Mouse (Mus musculus) stomach, embryonic 16.5 days (tissue): ENCODE measurements around the gene Med12l. TPM values are rescaled to one million over a fixed set of nuclear protein-coding genes. Genes with fewer than 3 reads are reported as not detected.
"Not testable (repeated sequence)": the region's sequence is repeated elsewhere in the genome, so short reads cannot be mapped to it uniquely, and the experiment has no call there.

Experiments
- ATAC-seq: fragments of 200-750 bp; cut with Nextera tagmentation; 2 replicates; pipeline ENCODE4 v1.8.0; 2017; ENCODE audit warnings: moderate number of reproducible peaks, moderate TSS enrichment; ENCODE audit not compliant: insufficient read depth, low FRiP score
- H3K27ac ChIP-seq: fragments of 300-500 bp; sonication (generic); 2 replicates; pipeline ENCODE4 v1.5.1; 2014; ENCODE audit warnings: low read length
- H3K27me3 ChIP-seq: fragments of 300-500 bp; sonication (generic); 2 replicates; pipeline ENCODE4 v1.6.1; 2014; ENCODE audit warnings: low read length, control low read depth, mixed read lengths; ENCODE audit not compliant: control insufficient read depth, insufficient read depth
- H3K36me3 ChIP-seq: fragments of 300-500 bp; sonication (generic); 2 replicates; pipeline ENCODE4 v1.6.1; 2014; ENCODE audit warnings: low read length; ENCODE audit not compliant: control insufficient read depth, insufficient read depth
- H3K4me1 ChIP-seq: fragments of 300-500 bp; sonication (generic); 2 replicates; pipeline ENCODE4 v1.6.1; 2014; ENCODE audit warnings: low read length, control low read depth, mixed read lengths; ENCODE audit not compliant: control insufficient read depth, insufficient read depth
- H3K4me2 ChIP-seq: fragments of 300-500 bp; sonication (generic); 2 replicates; pipeline ENCODE4 v1.6.1; 2014; ENCODE audit warnings: low read depth, low read length, mixed read lengths
- H3K4me3 ChIP-seq: fragments of 300-500 bp; sonication (generic); replicated peaks from 2 replicates; pipeline ENCODE4 v1.5.1; 2014; ENCODE audit warnings: mild to moderate bottlenecking, low read length
- H3K9ac ChIP-seq: fragments of 300-500 bp; sonication (generic); 2 replicates; pipeline ENCODE4 v1.6.1; 2014; ENCODE audit warnings: low read length
- H3K9me3 ChIP-seq: fragments of 300-500 bp; sonication (generic); replicated peaks from 2 replicates; pipeline ENCODE4 v1.6.1; 2016; ENCODE audit warnings: low read length, control low read depth; ENCODE audit not compliant: control insufficient read depth
- WGBS: fragments of 180-500 bp; shearing (Covaris S2); extraction: QIAGEN DNeasy Blood & Tissue Kit; methylation state at CpG from one replicate; pipeline ENCODE4 v1.1.7; 2014; 5-methylcytosine and 5-hydroxymethylcytosine counted together
- polyA plus RNA-seq: library from polyadenylated mRNA; unstranded; fragments of >200 nt; fragmentation: Nextera tagmentation; extraction: Ambion mirVana; gene quantifications from 2 replicates; pipeline ENCODE4 v1.2.1, GENCODE M21; 2015

The Med12l gene
- polyA plus RNA-seq, 1 experiment from 2014 or later, result 1.2 TPM

- ATAC-seq, result no peak
- Histone ChIP-seq H3K9me3 (no peaks in the 10 kb centered on the region), H3K4me1 (no peaks in the 10 kb centered on the region), H3K36me3 (no peaks in the 10 kb centered on the region), H3K9ac (no peak overlapping the region), H3K4me3 (no peak overlapping the region), H3K27me3 (no peaks in the 10 kb centered on the region), H3K27ac (peak overlapping the region; percentile 23; the same call in 1 of the 2 replicates), H3K4me2 (no peak overlapping the region)
- WGBS, result 67% methylated on average over 12 of the region's 12 CpGs
Measured at GRCm38 (mm10) chr3:59138946-59139468, 133.4 kb downstream of the Med12l start.

- H3K4me1 ChIP-seq, result no peaks in the 10 kb centered on the region
- no peaks in the 10 kb centered on the region for H3K36me3 ChIP-seq
- no peak overlapping the region for H3K9ac ChIP-seq
- no peak overlapping the region for H3K4me3 ChIP-seq
- H3K27me3 ChIP-seq, result no peaks in the 10 kb centered on the region
- H3K27ac ChIP-seq, result peak overlapping the region; percentile 23
- no peak overlapping the region for H3K4me2 ChIP-seq
- ATAC-seq, result no peak
- no peaks in the 10 kb centered on the region for H3K9me3 ChIP-seq
Measured at GRCm38 (mm10) chr3:59139651-59140051, 134.0 kb downstream of the Med12l start.

DNA sequence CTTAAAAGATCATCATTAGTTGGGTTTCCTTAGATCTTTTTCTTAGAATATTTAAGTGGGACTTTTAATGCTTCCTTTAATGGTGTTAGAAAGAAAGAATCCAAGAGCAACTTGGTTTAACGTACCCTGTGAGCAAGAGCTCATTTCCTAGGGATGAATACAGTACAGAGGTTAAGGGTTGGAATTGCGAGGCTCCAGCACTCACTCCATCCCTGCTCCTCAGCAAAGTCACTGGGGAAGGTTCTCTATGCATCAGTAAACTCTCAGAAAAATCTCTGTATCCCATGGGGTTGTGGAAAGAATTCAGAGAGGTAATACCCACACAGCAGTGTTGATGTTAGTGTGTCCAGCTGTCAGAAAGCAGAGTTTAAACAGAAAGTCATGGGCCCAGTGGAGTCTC is 134.5 kb downstream of the Med12l start:
- H3K4me3 ChIP-seq, result no peak overlapping the region
- H3K9ac ChIP-seq, result no peak overlapping the region
- no peaks in the 10 kb centered on the region for H3K9me3 ChIP-seq
- H3K36me3 ChIP-seq, result no peaks in the 10 kb centered on the region
- peak overlapping the region; percentile 29; the same call in 1 of the 2 replicates for H3K27ac ChIP-seq
- WGBS, result 70% methylated on average over 2 of the region's 2 CpGs
- no peaks in the 10 kb centered on the region for H3K4me1 ChIP-seq
- H3K27me3 ChIP-seq, result no peaks in the 10 kb centered on the region
- no peak overlapping the region for H3K4me2 ChIP-seq
- no peak for ATAC-seq

DNA sequence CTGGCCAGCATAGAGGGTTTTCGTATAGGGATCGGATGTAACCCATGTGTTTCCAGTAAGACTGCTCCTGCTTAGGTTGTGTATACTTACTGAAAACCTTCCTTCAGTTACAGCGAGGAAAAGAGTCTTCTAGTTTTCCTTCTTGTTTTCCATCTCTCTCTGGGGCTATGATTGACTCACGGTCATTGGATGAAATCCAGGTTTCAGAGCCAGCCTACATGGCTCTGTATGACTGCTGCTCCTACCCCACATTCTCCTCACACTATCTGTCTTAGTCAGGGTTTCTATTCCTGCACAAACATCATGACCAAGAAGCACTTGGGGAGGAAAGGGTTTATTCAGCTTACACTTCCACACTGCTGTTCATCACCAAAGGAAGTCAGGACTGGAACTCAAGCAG is 135.3 kb downstream of the Med12l start:
- not testable (repeated sequence) for H3K4me3 ChIP-seq, H3K9me3 ChIP-seq, H3K27ac ChIP-seq, ATAC-seq, H3K9ac ChIP-seq, H3K27me3 ChIP-seq, H3K4me1 ChIP-seq, H3K4me2 ChIP-seq, H3K36me3 ChIP-seq
- 76% methylated on average over 4 of the region's 4 CpGs for WGBS

- no peak overlapping the region for H3K27ac ChIP-seq
- no peak overlapping the region for H3K9ac ChIP-seq
- H3K9me3 ChIP-seq, result no peaks in the 10 kb centered on the region
- H3K4me2 ChIP-seq, result no peak overlapping the region
- H3K27me3 ChIP-seq, result no peaks in the 10 kb centered on the region
- H3K4me1 ChIP-seq, result no peaks in the 10 kb centered on the region
- ATAC-seq, result no peak
- H3K36me3 ChIP-seq, result no peaks in the 10 kb centered on the region
- WGBS, result 70% methylated on average over 8 of the region's 8 CpGs
- H3K4me3 ChIP-seq, result no peak overlapping the region
Measured at GRCm38 (mm10) chr3:59141507-59142305, 136.1 kb downstream of the Med12l start.

GRCm38 (mm10) chr3:59145194-59145593 is 139.6 kb downstream of the Med12l start:
- Histone ChIP-seq H3K4me2 (no peak overlapping the region), H3K27me3 (no peaks in the 10 kb centered on the region), H3K4me1 (no peaks in the 10 kb centered on the region), H3K4me3 (no peak overlapping the region), H3K9ac (no peak overlapping the region), H3K27ac (no peak overlapping the region), H3K36me3 (no peaks in the 10 kb centered on the region), H3K9me3 (no peaks in the 10 kb centered on the region)
- 61% methylated on average over 5 of the region's 5 CpGs for WGBS
- ATAC-seq, result no peak

DNA sequence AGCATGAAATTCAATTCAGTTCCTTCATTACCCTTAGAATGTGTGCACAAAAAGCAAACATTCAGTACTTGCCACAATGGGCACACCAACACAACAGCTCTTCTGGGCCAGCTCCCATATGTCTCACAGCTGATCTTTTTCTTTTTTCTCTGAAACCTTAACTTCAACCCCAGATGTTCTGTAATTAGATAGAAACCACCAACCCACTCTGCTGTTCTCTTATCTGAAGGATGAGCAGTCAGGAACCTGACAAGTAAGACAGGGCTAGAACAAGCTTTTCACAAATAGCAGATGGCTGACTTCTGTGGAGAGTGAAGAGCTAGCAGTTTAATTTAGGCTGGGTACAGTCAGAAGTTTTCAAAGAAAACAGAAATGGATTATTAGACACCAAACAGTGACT is 144.0 kb downstream of the Med12l start:
- H3K4me3 ChIP-seq, result no peak overlapping the region
- no peaks in the 10 kb centered on the region for H3K4me1 ChIP-seq
- H3K9me3 ChIP-seq, result no peaks in the 10 kb centered on the region
- no peaks in the 10 kb centered on the region for H3K27me3 ChIP-seq
- H3K9ac ChIP-seq, result no peak overlapping the region
- no peak for ATAC-seq
- no peak overlapping the region for H3K4me2 ChIP-seq
- H3K27ac ChIP-seq, result no peak overlapping the region
- no peaks in the 10 kb centered on the region for H3K36me3 ChIP-seq

DNA sequence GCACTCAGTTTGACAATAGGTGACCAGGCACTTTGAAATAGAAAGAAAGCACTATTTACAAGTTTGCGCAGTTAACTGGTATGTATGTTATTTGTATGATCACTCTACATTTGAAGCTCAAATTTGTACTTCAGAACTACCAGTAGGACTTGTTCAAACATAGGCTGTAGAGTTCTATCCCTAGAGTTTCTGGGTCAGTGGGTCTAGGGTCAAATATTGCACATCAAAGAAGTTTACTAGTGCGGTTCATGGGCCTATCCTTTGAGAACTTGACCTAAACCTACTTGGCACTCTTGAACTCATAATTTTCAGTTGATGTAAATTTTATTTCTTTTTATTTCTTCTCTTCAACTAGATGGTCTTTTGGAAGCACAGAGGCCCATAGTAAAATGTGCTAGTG is 145.0 kb downstream of the Med12l start:
- Histone ChIP-seq H3K4me1 (no peaks in the 10 kb centered on the region), H3K4me2 (no peak overlapping the region), H3K4me3 (no peak overlapping the region), H3K9me3 (no peaks in the 10 kb centered on the region), H3K36me3 (no peaks in the 10 kb centered on the region), H3K27ac (no peak overlapping the region), H3K27me3 (no peaks in the 10 kb centered on the region), H3K9ac (no peak overlapping the region)
- no peak for ATAC-seq
- WGBS, result 93% methylated on average over 2 of the region's 2 CpGs

DNA sequence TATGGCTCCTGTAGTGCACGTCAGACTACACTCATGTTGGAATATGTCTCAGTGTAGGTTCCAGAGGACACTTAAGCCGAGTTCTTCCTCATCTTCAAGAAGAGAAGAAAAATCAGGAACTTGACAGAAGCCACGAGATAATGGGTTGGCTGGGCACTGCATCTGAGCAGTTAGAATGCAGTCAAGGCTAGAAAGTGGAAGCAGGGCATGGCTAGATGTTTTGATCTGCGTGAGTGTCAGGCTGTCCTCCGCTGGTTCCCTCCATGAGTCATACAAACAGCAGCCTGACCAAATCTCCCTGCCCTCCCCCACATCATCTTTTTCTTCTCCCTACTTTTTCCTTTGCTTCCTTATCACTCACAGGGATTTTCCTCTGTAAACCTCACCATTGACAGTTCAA is 147.8 kb downstream of the Med12l start, which contains the start of gene P2ry14:
Gene P2ry14, minus strand, starts transcription at position 195 of the 400 bp plus-strand sequence.
- Histone ChIP-seq H3K4me3 (no peak within 1 kb of the TSS), H3K27ac (no peak within 1 kb of the TSS)

More for the DNA sequence above, 147.8 kb downstream of the Med12l start, which contains the start of gene P2ry14:
- Histone ChIP-seq H3K4me1 (no peaks in the 10 kb centered on the region), H3K4me2 (no peak within 1 kb of the TSS), H3K9ac (no peak within 1 kb of the TSS), H3K36me3 (no peaks in the 10 kb centered on the region), H3K27me3 (no peaks in the 10 kb centered on the region), H3K9me3 (no peaks in the 10 kb centered on the region)
- ATAC-seq, result no peak
- WGBS, result 67% methylated on average over 5 of the region's 5 CpGs
